Mouse (Mus musculus): ENCODE measurements at regions not wholly inside any gene's neighbourhood (a gene's known extent, or its start where the extent isn't known, plus 50 kb on each side); places are given as distances from the start of the nearest gene placed in this dataset.

- H3K27ac ChIP-seq (ENCODE audit: insufficient read depth, low read depth, low read length, poor library complexity, severe bottlenecking): no peak overlapping the region
These were observed 107.7 kb upstream of the Acvr2a start for GRCm38 (mm10) chr2:48706188-48706587.

DNA sequence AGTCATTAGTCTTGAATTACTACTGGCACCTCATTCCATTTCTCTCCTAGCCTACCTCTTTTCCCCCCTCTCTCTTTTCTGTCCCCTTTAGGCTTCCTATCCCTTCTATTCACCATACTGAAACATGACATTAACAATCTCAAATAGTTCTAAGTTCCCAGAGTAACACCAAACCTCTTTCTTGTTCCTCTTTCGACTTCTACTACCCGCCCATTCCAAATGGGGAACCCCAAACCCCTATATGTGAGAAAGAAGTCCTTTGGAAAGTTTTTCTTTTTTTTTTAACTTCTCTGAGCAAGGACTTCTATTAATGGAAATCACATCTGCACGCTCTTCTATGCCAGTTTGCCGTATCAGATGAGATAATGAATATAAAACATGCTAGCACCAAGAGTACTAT is 97.7 kb upstream of the Acvr2a start:
- TF ChIP-seq ZC3H11A (IDR thresholded peaks at IDR 0.05; ENCODE audit: borderline replicate concordance, low read depth, low read length): no peak
- TF ChIP-seq MAFK (IDR thresholded peaks at IDR 0.05; ENCODE audit: insufficient read depth, low read depth, low read length): no peak
- no peak for TF ChIP-seq HCFC1 (IDR thresholded peaks at IDR 0.05; ENCODE audit: borderline replicate concordance, insufficient read depth, low read length)
- no peak for TF ChIP-seq CHD2 (IDR thresholded peaks at IDR 0.05; ENCODE audit: low read depth, low read length)
- H3K9ac ChIP-seq (ENCODE audit: insufficient read depth, low read depth, low read length, poor library complexity, severe bottlenecking): no peak overlapping the region
- H3K36me3 ChIP-seq (ENCODE audit: control insufficient read depth, insufficient read depth, low read length, poor library complexity, severe bottlenecking): no peaks in the 10 kb centered on the region
- H3K9me3 ChIP-seq (ENCODE audit: control insufficient read depth, insufficient read depth, low read depth, low read length): no peaks in the 10 kb centered on the region
- no peaks in the 10 kb centered on the region for H3K4me1 ChIP-seq (ENCODE audit: control insufficient read depth in 2 of 2, insufficient read depth in 2 of 2, low read length in 2 of 2, poor library complexity in 1 of 2)
- no peak overlapping the region for H3K27ac ChIP-seq (ENCODE audit: insufficient read depth, low read depth, low read length, poor library complexity, severe bottlenecking)
- no peak overlapping the region for H3K4me3 ChIP-seq (ENCODE audit: insufficient read depth in 1 of 2, low read depth in 1 of 2, low read length in 2 of 2, poor library complexity in 1 of 2, severe bottlenecking in 1 of 2)
- in situ Hi-C loops (cut with MboI; ENCODE audit: low sequenced_read_pairs in 2 of 2, unreplicated experiment in 2 of 2): no loop called here
- DNase-seq (ENCODE audit: low read depth, low spot score): no peak

More at GRCm38 (mm10) chr2:48706188-48706587, 107.7 kb upstream of the Acvr2a start:
- Histone ChIP-seq H3K9me3 (ENCODE audit: control insufficient read depth, insufficient read depth, low read depth, low read length) (no peaks in the 10 kb centered on the region), H3K4me1 (ENCODE audit: control insufficient read depth in 2 of 2, insufficient read depth in 2 of 2, low read length in 2 of 2, poor library complexity in 1 of 2) (no peaks in the 10 kb centered on the region), H3K4me3 (ENCODE audit: insufficient read depth in 1 of 2, low read depth in 1 of 2, low read length in 2 of 2, poor library complexity in 1 of 2, severe bottlenecking in 1 of 2) (no peak overlapping the region), H3K36me3 (ENCODE audit: control insufficient read depth, insufficient read depth, low read length, poor library complexity, severe bottlenecking) (no peaks in the 10 kb centered on the region), H3K9ac (ENCODE audit: insufficient read depth, low read depth, low read length, poor library complexity, severe bottlenecking) (no peak overlapping the region)
- no peak for DNase-seq (ENCODE audit: low read depth, low spot score)
- in situ Hi-C loops (cut with MboI; ENCODE audit: low sequenced_read_pairs in 2 of 2, unreplicated experiment in 2 of 2): no loop called here
- TF ChIP-seq HCFC1 (IDR thresholded peaks at IDR 0.05; ENCODE audit: borderline replicate concordance, insufficient read depth, low read length): no peak
- TF ChIP-seq MAFK (IDR thresholded peaks at IDR 0.05; ENCODE audit: insufficient read depth, low read depth, low read length): no peak
- no peak for TF ChIP-seq ZNF384 (IDR thresholded peaks at IDR 0.05; ENCODE audit: low read depth, low read length)
- no peak for TF ChIP-seq ZC3H11A (IDR thresholded peaks at IDR 0.05; ENCODE audit: borderline replicate concordance, low read depth, low read length)
- no peak for TF ChIP-seq CHD2 (IDR thresholded peaks at IDR 0.05; ENCODE audit: low read depth, low read length)

- no peaks in the 10 kb centered on the region for H3K9me3 ChIP-seq (ENCODE audit: control insufficient read depth, insufficient read depth, low read depth, low read length)
- no peaks in the 10 kb centered on the region for H3K36me3 ChIP-seq (ENCODE audit: control insufficient read depth, insufficient read depth, low read length, poor library complexity, severe bottlenecking)
- in situ Hi-C loops (cut with MboI; ENCODE audit: low sequenced_read_pairs in 2 of 2, unreplicated experiment in 2 of 2): no loop called here
- no peak for DNase-seq (ENCODE audit: low read depth, low spot score)
- no peak overlapping the region for H3K4me3 ChIP-seq (ENCODE audit: insufficient read depth in 1 of 2, low read depth in 1 of 2, low read length in 2 of 2, poor library complexity in 1 of 2, severe bottlenecking in 1 of 2)
- H3K27ac ChIP-seq (ENCODE audit: insufficient read depth, low read depth, low read length, poor library complexity, severe bottlenecking): no peak overlapping the region
- TF ChIP-seq ZC3H11A (IDR thresholded peaks at IDR 0.05; ENCODE audit: borderline replicate concordance, low read depth, low read length) (no peak), HCFC1 (IDR thresholded peaks at IDR 0.05; ENCODE audit: borderline replicate concordance, insufficient read depth, low read length) (no peak), ZNF384 (IDR thresholded peaks at IDR 0.05; ENCODE audit: low read depth, low read length) (no peak), MAFK (IDR thresholded peaks at IDR 0.05; ENCODE audit: insufficient read depth, low read depth, low read length) (no peak), CHD2 (IDR thresholded peaks at IDR 0.05; ENCODE audit: low read depth, low read length) (no peak)
- H3K4me1 ChIP-seq (ENCODE audit: control insufficient read depth in 2 of 2, insufficient read depth in 2 of 2, low read length in 2 of 2, poor library complexity in 1 of 2): no peaks in the 10 kb centered on the region
- no peak overlapping the region for H3K9ac ChIP-seq (ENCODE audit: insufficient read depth, low read depth, low read length, poor library complexity, severe bottlenecking)
These were observed 96.1 kb upstream of the Acvr2a start for GRCm38 (mm10) chr2:48717770-48718169.

DNA sequence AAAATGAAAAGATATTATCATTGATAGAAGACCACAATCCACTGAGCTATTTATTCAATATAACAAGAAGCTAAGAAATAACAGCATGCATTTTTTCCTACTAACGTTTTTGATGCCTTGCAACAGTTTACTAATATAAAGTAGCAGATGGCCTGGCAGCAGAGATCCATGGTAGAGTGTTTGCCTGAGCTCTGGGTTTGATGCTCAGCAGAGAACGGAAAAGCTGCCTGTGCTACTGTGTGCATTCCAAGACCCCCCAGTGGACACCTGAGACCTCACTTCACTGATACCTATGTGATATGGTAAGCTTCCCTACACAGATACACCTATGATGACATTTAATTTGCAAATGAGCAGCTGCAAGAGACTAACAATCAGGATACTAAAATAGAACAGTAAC is 95.6 kb upstream of the Acvr2a start:
- H3K9me3 ChIP-seq (ENCODE audit: control insufficient read depth, insufficient read depth, low read depth, low read length): no peaks in the 10 kb centered on the region
- TF ChIP-seq ZNF384 (IDR thresholded peaks at IDR 0.05; ENCODE audit: low read depth, low read length) (no peak), ZC3H11A (IDR thresholded peaks at IDR 0.05; ENCODE audit: borderline replicate concordance, low read depth, low read length) (no peak), CHD2 (IDR thresholded peaks at IDR 0.05; ENCODE audit: low read depth, low read length) (no peak), MAFK (IDR thresholded peaks at IDR 0.05; ENCODE audit: insufficient read depth, low read depth, low read length) (no peak), HCFC1 (IDR thresholded peaks at IDR 0.05; ENCODE audit: borderline replicate concordance, insufficient read depth, low read length) (no peak)
- no peaks in the 10 kb centered on the region for H3K36me3 ChIP-seq (ENCODE audit: control insufficient read depth, insufficient read depth, low read length, poor library complexity, severe bottlenecking)
- H3K27ac ChIP-seq (ENCODE audit: insufficient read depth, low read depth, low read length, poor library complexity, severe bottlenecking): no peak overlapping the region
- in situ Hi-C loops (cut with MboI; ENCODE audit: low sequenced_read_pairs in 2 of 2, unreplicated experiment in 2 of 2): no loop called here
- no peak overlapping the region for H3K9ac ChIP-seq (ENCODE audit: insufficient read depth, low read depth, low read length, poor library complexity, severe bottlenecking)
- no peak for DNase-seq (ENCODE audit: low read depth, low spot score)
- H3K4me1 ChIP-seq (ENCODE audit: control insufficient read depth in 2 of 2, insufficient read depth in 2 of 2, low read length in 2 of 2, poor library complexity in 1 of 2): no peaks in the 10 kb centered on the region
- H3K4me3 ChIP-seq (ENCODE audit: insufficient read depth in 1 of 2, low read depth in 1 of 2, low read length in 2 of 2, poor library complexity in 1 of 2, severe bottlenecking in 1 of 2): no peak overlapping the region

- Histone ChIP-seq H3K4me1 (ENCODE audit: control insufficient read depth in 2 of 2, insufficient read depth in 2 of 2, low read length in 2 of 2, poor library complexity in 1 of 2) (no peaks in the 10 kb centered on the region), H3K9ac (ENCODE audit: insufficient read depth, low read depth, low read length, poor library complexity, severe bottlenecking) (no peak overlapping the region), H3K9me3 (ENCODE audit: control insufficient read depth, insufficient read depth, low read depth, low read length) (no peaks in the 10 kb centered on the region), H3K4me3 (ENCODE audit: insufficient read depth in 1 of 2, low read depth in 1 of 2, low read length in 2 of 2, poor library complexity in 1 of 2, severe bottlenecking in 1 of 2) (no peak overlapping the region), H3K36me3 (ENCODE audit: control insufficient read depth, insufficient read depth, low read length, poor library complexity, severe bottlenecking) (no peaks in the 10 kb centered on the region), H3K27ac (ENCODE audit: insufficient read depth, low read depth, low read length, poor library complexity, severe bottlenecking) (no peak overlapping the region)
- in situ Hi-C loops (cut with MboI; ENCODE audit: low sequenced_read_pairs in 2 of 2, unreplicated experiment in 2 of 2): no loop called here
- DNase-seq (ENCODE audit: low read depth, low spot score): no peak
- TF ChIP-seq ZC3H11A (IDR thresholded peaks at IDR 0.05; ENCODE audit: borderline replicate concordance, low read depth, low read length): no peak
- no peak for TF ChIP-seq ZNF384 (IDR thresholded peaks at IDR 0.05; ENCODE audit: low read depth, low read length)
- TF ChIP-seq CHD2 (IDR thresholded peaks at IDR 0.05; ENCODE audit: low read depth, low read length): no peak
- no peak for TF ChIP-seq MAFK (IDR thresholded peaks at IDR 0.05; ENCODE audit: insufficient read depth, low read depth, low read length)
- TF ChIP-seq HCFC1 (IDR thresholded peaks at IDR 0.05; ENCODE audit: borderline replicate concordance, insufficient read depth, low read length): no peak
These were observed 83.1 kb upstream of the Acvr2a start for GRCm38 (mm10) chr2:48730780-48731179.
